Mouse (Mus musculus) megakaryocyte, embryonic 14.5 days (primary cell): ENCODE data around the gene Slc23a2. TPM values are rescaled to one million over a fixed set of nuclear protein-coding genes. Genes with fewer than 3 reads are reported as not detected.

Experiments used
- H3K27me3 ChIP-seq: replicated peaks from 2 replicates; pipeline ENCODE3; 2012; ENCODE audit warnings: inconsistent platforms
- H3K36me3 ChIP-seq: replicated peaks from 2 replicates; pipeline ENCODE3; 2012; ENCODE audit warnings: low read length, inconsistent platforms, mixed read lengths
- H3K4me1 ChIP-seq: 2 replicates; pipeline ENCODE4 v1.6.1; 2012; ENCODE audit warnings: inconsistent platforms
- H3K4me3 ChIP-seq: replicated peaks from 2 replicates; pipeline ENCODE3; 2012; ENCODE audit warnings: moderate library complexity, mild to moderate bottlenecking, inconsistent platforms
- H3K9me3 ChIP-seq: 2 replicates; pipeline ENCODE4 v1.6.1; 2012; ENCODE audit warnings: inconsistent platforms
- FLI1 ChIP-seq: IDR thresholded peaks from 2 replicates; pipeline ENCODE4 v1.6.1; 2012; ENCODE audit warnings: low read length, inconsistent platforms, mixed read lengths
- GATA1 ChIP-seq: IDR thresholded peaks from 3 replicates; pipeline ENCODE4 v1.6.1; 2012; ENCODE audit warnings: mixed read lengths, low read length, inconsistent platforms, borderline replicate concordance
- polyA plus RNA-seq: library from polyadenylated mRNA; stranded (reverse); fragments of >175 nt; gene quantifications from 2 replicates; pipeline ENCODE4 v1.2.3, GENCODE M21; 2012; ENCODE audit warnings: low replicate concordance; ENCODE audit not compliant: insufficient read depth

The Slc23a2 gene
- polyA plus RNA-seq, 1 experiment, result 0.23 TPM

GRCm38 (mm10) chr2:132043101-132043621 is 101.7 kb downstream of the Slc23a2 start:
- TF ChIP-seq GATA1 (no peak), FLI1 (no peak)
- H3K4me3 ChIP-seq, result no peak overlapping the region
- peaks cover 47% of the 10 kb centered on the region for H3K27me3 ChIP-seq
- 0 out of 2 replicates have a peak, but pooled peaks cover 1% of the 10 kb centered on the region for H3K9me3 ChIP-seq
- no peaks in the 10 kb centered on the region for H3K36me3 ChIP-seq
- H3K4me1 ChIP-seq, result peaks cover 6% of the 10 kb centered on the region; the same call in 1 of the 2 replicates

DNA sequence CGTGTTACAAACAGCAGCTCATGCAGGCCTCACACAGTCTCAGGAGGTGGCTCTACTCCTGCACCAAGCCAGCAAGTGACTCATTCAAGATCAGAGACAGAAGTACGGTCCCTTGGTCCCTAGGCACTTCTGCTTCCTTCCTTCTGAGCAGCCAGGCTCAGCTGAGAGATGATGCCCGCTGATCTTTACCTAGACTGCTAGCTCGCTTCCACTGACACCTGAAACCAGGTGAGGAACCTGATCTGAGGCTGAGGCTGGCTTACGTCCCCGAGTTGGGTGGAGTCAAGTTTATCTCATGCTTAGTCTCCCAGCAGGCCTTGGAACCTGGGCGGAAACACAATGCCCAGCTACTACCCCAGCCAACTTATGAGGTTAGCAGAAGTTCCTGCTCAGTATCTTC is 105.0 kb downstream of the Slc23a2 start:
- H3K9me3 ChIP-seq, result no peaks in the 10 kb centered on the region
- peaks cover 14% of the 10 kb centered on the region for H3K4me1 ChIP-seq
- no peak overlapping the region for H3K4me3 ChIP-seq
- no peaks in the 10 kb centered on the region for H3K36me3 ChIP-seq
- H3K27me3 ChIP-seq, result peaks cover 44% of the 10 kb centered on the region
- no peak for TF ChIP-seq GATA1
- no peak for TF ChIP-seq FLI1

DNA sequence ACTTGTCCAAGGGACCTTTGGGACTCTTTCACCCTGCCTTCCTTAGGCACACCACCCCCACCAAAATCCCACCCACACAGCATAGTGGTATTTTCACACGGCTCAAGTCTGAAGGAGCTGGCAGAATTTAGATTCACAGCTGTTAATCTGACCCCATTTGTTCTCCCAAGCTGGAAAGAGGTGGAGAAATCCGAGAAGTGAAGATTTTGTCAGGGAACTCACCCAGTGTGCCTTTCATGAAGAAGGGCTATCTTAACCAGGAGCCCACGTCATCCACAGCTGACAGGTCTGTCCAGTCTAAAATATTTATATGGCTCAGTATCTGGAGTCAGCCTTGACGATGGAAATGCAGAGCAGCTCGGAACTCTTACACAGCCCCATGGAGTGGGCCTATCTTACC is 108.6 kb downstream of the Slc23a2 start:
- Histone ChIP-seq H3K4me1 (peaks cover 19% of the 10 kb centered on the region), H3K9me3 (no peaks in the 10 kb centered on the region), H3K27me3 (peaks cover 28% of the 10 kb centered on the region), H3K4me3 (no peak overlapping the region), H3K36me3 (no peaks in the 10 kb centered on the region)
- TF ChIP-seq GATA1, result no peak
- TF ChIP-seq FLI1, result no peak

DNA sequence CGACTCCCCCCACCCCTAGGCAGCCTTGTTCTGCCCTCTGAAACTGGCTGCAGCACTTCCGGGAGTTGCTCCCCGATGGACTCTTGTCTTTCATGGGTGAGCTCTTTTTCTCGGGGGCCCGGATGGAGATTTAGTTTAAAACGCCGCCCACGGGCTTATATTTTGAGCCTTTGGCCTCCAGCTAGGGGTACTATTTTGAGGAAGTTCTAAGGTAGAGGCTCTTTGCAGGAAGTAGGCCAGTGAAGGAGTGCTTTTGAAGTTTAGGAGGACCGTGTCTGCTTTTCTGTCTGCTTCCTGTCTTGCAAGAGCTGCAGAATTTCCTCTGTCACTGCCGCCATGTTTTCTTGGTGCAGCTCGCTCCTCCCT is 109.5 kb downstream of the Slc23a2 start:
- TF ChIP-seq GATA1, result no peak
- TF ChIP-seq FLI1, result no peak
- H3K27me3 ChIP-seq, result peaks cover 34% of the 10 kb centered on the region
- no peaks in the 10 kb centered on the region for H3K36me3 ChIP-seq
- H3K9me3 ChIP-seq, result no peaks in the 10 kb centered on the region
- H3K4me1 ChIP-seq, result peaks cover 19% of the 10 kb centered on the region
- H3K4me3 ChIP-seq, result no peak overlapping the region

DNA sequence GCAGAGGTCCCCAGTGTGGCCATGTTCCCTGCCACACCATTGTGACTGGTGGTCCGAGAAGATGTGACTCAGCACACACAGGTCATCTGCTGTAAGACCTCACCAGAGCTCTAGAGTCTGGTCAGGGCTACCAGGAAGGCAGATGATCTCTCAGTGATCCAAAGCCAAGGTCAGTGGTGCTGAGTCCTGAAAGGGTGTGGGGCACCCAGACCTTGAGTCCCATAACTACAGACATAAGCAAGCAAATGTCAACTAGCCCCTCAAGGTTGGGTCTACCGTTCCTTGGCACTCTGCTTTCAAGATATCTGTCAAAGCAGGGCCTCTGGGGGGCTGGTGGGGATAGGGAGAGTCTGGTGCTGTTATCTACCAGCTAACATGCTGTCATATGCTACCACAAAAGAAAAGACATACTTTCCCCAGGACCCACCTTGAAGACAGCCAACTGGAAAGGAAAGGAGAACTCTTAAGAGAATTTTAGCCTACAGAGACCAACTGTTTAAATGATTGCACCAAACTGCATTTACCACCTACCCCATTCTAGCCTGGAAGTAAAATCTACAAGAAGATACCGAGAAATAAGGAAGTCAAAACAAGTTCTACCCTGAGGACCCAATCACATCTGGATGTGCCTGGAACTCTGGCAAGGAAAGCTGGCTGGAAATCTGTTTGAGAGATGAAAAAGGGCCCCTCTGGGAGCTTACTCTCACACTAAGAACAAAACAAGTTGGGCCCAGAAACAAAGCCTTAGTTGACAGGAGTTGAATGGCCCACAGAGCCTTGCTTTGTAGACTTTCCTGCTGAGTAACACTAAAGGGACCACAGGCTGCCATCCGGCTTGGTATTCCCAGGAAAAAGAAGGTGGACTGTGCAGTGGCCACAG is 110.1 kb downstream of the Slc23a2 start:
- TF ChIP-seq GATA1, result no peak
- Histone ChIP-seq H3K27me3 (peaks cover 34% of the 10 kb centered on the region), H3K4me1 (peaks cover 23% of the 10 kb centered on the region), H3K9me3 (no peaks in the 10 kb centered on the region), H3K36me3 (no peaks in the 10 kb centered on the region), H3K4me3 (no peak overlapping the region)

DNA sequence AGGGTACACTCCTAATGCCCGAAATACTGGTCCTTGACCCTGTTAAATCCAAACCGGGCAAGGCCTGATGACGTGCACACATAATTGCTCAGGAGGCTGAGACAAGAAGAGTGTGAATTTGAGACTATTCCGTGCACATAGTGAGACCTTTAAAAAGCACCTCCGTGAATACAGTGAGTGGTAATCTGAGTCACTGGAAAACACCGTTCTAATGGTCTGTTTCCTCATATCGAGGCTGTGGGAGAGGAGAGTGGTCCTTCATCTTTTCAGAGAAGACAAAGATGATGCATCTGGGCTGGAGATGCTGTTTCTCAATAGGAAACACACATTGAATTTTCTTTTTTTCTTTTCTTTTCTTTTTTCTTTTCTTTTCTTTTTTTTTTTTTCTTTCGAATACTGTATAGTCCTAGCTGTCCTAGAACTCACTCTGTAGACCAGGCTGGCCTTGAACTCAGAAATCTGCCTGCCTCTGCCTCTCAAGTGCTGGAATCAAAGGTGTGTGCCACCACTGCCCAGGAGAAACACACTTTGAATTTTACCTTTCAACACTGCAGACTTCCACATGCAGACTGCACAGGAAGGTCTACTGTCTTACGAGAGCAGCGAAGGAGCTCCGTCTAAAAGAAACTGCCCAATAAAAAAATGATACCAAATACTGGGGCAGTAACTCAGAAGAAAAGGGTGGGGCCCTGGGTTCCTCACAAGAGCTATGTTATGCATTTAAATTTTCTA is 113.4 kb downstream of the Slc23a2 start:
- Histone ChIP-seq H3K27me3 (peaks cover 60% of the 10 kb centered on the region), H3K4me3 (no peak overlapping the region), H3K4me1 (peaks cover 47% of the 10 kb centered on the region), H3K36me3 (no peaks in the 10 kb centered on the region), H3K9me3 (no peaks in the 10 kb centered on the region)
- TF ChIP-seq FLI1, result no peak
- no peak for TF ChIP-seq GATA1

DNA sequence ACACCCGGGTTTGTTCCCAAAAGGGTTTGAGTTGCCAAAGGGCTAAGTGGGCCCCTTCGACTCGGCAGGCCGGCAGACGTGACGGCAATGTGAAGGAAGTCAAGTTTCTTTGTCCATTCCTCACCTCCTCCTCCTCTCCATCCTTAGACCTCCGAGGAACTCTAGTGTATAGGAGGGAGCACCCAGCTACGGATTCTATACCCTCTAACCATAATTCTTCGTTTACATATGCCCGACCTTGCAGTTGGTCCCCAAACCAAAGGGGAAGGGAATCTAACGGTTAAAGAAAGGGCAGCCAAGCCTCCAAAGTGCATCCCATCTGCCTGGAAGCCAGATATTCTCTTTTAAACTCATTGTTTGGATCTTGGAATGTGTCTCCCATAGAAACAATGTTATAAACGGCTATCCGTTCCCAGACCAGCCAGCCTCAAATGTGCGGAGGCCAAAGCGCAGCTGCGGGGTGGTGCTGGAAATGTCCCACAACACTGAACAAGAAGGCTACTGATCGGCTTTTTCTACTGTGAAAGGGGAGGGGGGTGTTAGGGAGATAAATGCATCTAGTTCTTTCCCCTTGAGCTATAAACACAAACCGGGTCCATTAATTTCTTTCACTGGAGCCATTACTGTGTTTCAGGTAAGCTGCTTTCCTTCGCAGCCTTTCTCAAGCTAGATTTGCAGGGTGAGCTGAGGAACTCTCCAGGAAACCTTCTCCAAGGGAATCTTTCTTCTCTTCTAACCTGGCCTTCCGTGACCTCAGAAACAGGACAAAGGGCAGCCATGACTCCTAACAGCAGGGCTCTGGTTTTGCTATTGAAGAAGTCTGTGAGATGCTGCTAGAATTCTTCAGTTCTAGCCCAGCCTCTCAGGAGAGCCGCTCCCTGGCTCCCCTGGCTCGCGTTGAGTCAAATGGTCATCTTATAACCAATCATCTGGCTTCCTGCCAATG is 114.2 kb downstream of the Slc23a2 start:
- H3K27me3 ChIP-seq, result peaks cover 68% of the 10 kb centered on the region
- no peak for TF ChIP-seq FLI1
- TF ChIP-seq GATA1, result no peak
- H3K4me3 ChIP-seq, result peak overlapping the region; percentile 91
- H3K36me3 ChIP-seq, result no peaks in the 10 kb centered on the region
- H3K4me1 ChIP-seq, result peaks cover 47% of the 10 kb centered on the region
- no peaks in the 10 kb centered on the region for H3K9me3 ChIP-seq

DNA sequence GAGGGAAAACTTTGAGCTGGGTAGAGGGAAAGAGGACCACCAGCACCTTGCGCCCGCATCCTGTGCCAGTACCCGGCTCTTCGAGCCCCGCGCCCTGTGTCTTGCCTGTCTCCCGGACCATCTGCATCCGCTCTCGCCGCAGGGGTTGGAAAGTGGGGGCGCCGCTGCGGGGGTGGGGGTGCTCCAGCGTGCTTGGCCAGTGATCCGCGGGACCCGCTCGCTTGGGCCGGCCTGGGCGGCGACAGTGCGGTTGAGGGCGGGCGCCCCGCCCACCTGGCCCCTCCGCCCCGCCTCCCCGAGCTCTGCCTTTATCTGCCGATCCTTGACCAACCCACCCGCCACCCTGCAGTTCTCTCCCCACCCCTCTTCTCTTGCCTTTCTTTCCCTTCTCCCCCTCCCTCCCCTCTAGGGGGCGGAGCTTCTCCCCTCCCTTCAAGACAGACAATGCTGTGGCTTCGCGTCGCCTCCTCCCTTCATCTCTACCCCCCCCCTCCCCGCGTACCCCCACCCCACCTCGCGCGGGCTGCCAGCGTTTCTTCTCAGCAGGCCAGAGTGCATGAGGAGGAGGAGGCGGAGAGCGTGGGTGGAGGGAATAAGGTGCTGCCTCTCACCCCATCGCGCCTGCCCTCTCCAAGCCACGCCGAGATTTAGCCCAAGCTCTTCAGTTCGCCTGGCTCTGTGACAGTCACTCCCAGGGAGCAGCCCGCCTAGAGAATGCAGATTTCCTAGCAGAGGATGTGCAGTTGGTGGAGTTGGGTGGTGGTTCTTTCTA is 115.1 kb downstream of the Slc23a2 start, which contains the start of gene Rassf2:
Rassf2 (minus strand) TSS at position 613 of the 772 bp plus-strand sequence.
- TF ChIP-seq FLI1, result no peak
- TF ChIP-seq GATA1, result no peak
- H3K27me3 ChIP-seq, result peaks cover 72% of the 10 kb centered on the region
- no peaks in the 10 kb centered on the region for H3K9me3 ChIP-seq
- peaks cover 42% of the 10 kb centered on the region for H3K4me1 ChIP-seq
- H3K36me3 ChIP-seq, result no peaks in the 10 kb centered on the region
- H3K4me3 ChIP-seq, result peak within 1 kb of the TSS; percentile 91
